Mouse (Mus musculus) spleen, adult 2 months (tissue): ENCODE data around the gene Wdr70.

ENCODE experiments used
- CTCF ChIP-seq: fragments of 200-500 bp; IDR thresholded peaks from 2 replicates; pipeline ENCODE4 v1.5.1; 2011; ENCODE audit warnings: mild to moderate bottlenecking, inconsistent platforms; ENCODE audit not compliant: insufficient read depth, insufficient read length, insufficient replicate concordance; ENCODE audit errors: extremely low read depth
- POLR2A ChIP-seq: fragments of 200-500 bp; IDR thresholded peaks from 2 replicates; pipeline ENCODE4 v1.6.1; 2011; ENCODE audit warnings: low read depth, low read length, inconsistent platforms

- TF ChIP-seq POLR2A, result no peak
- no peak for TF ChIP-seq CTCF
These were observed 209.7 kb downstream of the Wdr70 start for GRCm38 (mm10) chr15:7889362-7889674.
